Mouse (Mus musculus): ENCODE measurements around the gene Cog8. TPM values are rescaled to one million over a fixed set of nuclear protein-coding genes. Genes with fewer than 3 reads are reported as not detected.

Cog8 gene
- polyA plus RNA-seq, 1 experiment from 2014 or later = 24.3 TPM

DNA sequence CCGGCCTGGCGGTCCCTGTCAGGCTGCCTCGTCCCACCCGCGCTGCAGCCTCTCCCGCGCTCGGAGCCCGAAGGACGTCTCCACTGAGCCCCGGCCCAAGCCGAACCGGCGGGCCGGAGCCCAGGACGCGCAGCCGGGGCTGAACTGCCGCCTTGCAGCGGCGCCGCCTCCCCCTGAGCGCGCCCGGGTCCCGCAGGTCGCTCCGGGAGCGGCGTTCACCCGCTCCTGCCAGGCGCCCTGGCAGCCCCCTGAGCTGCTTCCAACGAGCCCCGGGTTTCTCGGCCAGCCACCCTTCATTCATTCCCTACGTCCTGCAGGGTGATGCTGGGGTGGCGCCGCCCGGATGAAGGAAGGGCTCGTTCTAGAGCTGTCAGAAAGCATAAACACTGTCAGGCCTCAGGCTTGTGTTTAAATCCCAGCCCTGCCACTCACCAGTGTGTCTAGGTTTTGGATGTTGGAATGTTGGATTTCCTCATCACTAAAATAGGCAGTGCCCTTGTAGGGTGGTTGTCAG, 24.9 kb downstream of the Cog8 start:
- peak overlapping the region; percentile 87 for H3K27ac ChIP-seq (ENCODE audit: low read length)
- H3K9me3 ChIP-seq (ENCODE audit: low read length) = no peaks in the 10 kb centered on the region
- WGBS = 0% methylated on average over 25 of the region's 40 CpGs
- 0 out of 2 replicates have a peak, but pooled peaks cover 5% of the 10 kb centered on the region for H3K36me3 ChIP-seq (ENCODE audit: insufficient read depth, low read length)
- peak; percentile 44 for DNase-seq (ENCODE audit: low spot score)
- no peaks in the 10 kb centered on the region for H3K27me3 ChIP-seq (replicated peaks; ENCODE audit: insufficient read depth, low read length)
- ATAC-seq = peak; percentile 4; the same call in 1 of the 2 replicates
- H3K9ac ChIP-seq (replicated peaks; ENCODE audit: low read depth) = peak overlapping the region; percentile 95
- H3K4me3 ChIP-seq (ENCODE audit: low read depth, low read length) = peak overlapping the region; percentile 88
- H3K4me2 ChIP-seq (replicated peaks; ENCODE audit: low read depth, low read length) = peak overlapping the region; percentile 81
- H3K4me1 ChIP-seq (ENCODE audit: insufficient read depth, low read depth, low read length) = peaks cover 6% of the 10 kb centered on the region; the same call in 1 of the 2 replicates
- TF ChIP-seq CTCF (IDR thresholded peaks at IDR 0.05) (0 out of 2 replicates have a peak, but pooled peaks have one; percentile 3), EP300 (IDR thresholded peaks at IDR 0.05) (no peak)

DNA sequence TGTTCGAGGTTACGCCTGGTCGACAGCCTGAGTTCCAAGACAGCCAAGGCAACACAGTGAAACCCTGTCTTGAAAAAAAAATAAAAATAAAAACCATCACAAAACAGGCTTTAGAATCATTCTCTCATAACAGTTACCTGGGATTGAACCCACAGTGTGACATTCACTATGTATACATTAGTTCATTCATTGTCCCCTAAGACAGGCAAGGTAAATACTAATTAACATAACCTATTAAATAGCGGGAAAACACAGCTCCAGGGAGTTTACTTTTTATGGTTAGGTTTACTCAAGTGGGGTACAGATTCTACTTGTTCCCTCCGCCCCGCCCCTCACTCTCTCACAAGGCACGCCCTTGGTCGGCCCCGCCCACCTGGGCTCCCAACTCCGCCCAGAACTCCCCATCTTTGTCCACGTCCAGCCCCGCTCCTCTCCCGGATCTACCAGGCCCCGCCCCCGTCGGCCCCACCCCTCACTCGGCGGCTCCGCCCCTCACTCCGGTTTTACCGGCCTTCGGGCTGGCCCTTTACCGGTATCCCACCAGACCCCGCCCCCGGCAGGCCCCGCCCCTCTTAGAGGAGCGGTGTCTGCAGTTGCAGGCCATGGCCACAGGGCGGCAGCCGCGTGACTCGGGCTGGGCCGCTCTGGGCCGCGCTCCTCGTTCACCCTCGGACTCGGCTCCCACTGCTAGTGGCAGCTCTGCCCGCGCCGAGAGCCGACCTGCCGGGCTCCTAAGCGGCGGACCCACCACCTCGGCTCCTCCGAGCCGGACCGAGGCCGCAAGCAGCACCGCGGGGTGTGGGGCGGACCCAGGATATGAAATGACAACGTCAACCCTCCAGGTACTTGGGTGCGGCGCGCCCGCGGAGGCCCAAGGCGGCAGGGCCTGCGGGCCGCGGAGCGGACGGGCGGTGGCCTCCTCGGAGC, 25.6 kb downstream of the Cog8 start, which contains the start of gene Vps4a:
TSS of gene Vps4a (plus strand) at position 573 of the 927 bp plus-strand sequence.
- DNase-seq (ENCODE audit: low spot score) = peak; percentile 96
- H3K9ac ChIP-seq (replicated peaks; ENCODE audit: low read depth) = peak within 1 kb of the TSS; percentile 95
- H3K9me3 ChIP-seq (ENCODE audit: low read length) = no peaks in the 10 kb centered on the region
- WGBS = 7% methylated on average over 49 of the region's 66 CpGs
- peaks cover 6% of the 10 kb centered on the region; the same call in 1 of the 2 replicates for H3K4me1 ChIP-seq (ENCODE audit: insufficient read depth, low read depth, low read length)
- peak within 1 kb of the TSS; percentile 88 for H3K4me3 ChIP-seq (ENCODE audit: low read depth, low read length)
- H3K36me3 ChIP-seq (ENCODE audit: insufficient read depth, low read length) = 0 out of 2 replicates have a peak, but pooled peaks cover 5% of the 10 kb centered on the region
- peak within 1 kb of the TSS; percentile 87 for H3K27ac ChIP-seq (ENCODE audit: low read length)
- peak; percentile 96 for ATAC-seq
- H3K4me2 ChIP-seq (replicated peaks; ENCODE audit: low read depth, low read length) = peak within 1 kb of the TSS; percentile 81
- H3K27me3 ChIP-seq (replicated peaks; ENCODE audit: insufficient read depth, low read length) = no peaks in the 10 kb centered on the region
- TF ChIP-seq CTCF (IDR thresholded peaks at IDR 0.05) (peak; percentile 93), EP300 (IDR thresholded peaks at IDR 0.05) (no peak)

DNA sequence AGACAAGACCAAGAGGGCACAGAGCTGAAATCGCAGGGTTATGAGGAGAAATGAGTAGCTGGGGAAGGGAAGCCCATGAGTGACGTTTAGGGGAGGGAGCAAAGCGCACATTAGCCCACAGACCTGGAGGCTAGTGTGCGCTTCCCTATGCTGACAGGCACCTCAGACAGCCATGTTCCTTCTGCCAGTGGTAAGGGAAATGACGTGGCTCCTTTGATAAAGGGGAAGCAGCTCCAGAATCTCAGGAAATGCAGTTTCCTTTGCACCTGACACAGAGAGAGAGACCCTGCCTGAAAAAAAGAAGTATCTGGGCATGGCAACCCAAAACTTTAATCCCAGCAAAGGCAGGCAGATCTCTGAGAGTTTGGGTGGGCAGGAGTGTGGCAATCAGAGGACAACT, 26.4 kb downstream of the Cog8 start:
- H3K27ac ChIP-seq (ENCODE audit: low read length) = 0 out of 2 replicates have a peak overlapping the region, but pooled peaks have one; percentile 9
- DNase-seq (ENCODE audit: low spot score) = peak; percentile 35
- WGBS = 56% methylated on average over 5 of the region's 5 CpGs
- no peak overlapping the region for H3K4me2 ChIP-seq (replicated peaks; ENCODE audit: low read depth, low read length)
- no peak overlapping the region for H3K4me3 ChIP-seq (ENCODE audit: low read depth, low read length)
- no peak for ATAC-seq
- H3K36me3 ChIP-seq (ENCODE audit: insufficient read depth, low read length) = no peaks in the 10 kb centered on the region
- no peaks in the 10 kb centered on the region for H3K9me3 ChIP-seq (ENCODE audit: low read length)
- no peak overlapping the region for H3K9ac ChIP-seq (replicated peaks; ENCODE audit: low read depth)
- TF ChIP-seq EP300 (IDR thresholded peaks at IDR 0.05) = no peak
- TF ChIP-seq CTCF (IDR thresholded peaks at IDR 0.05) = no peak
- peaks cover 6% of the 10 kb centered on the region; the same call in 1 of the 2 replicates for H3K4me1 ChIP-seq (ENCODE audit: insufficient read depth, low read depth, low read length)
- no peaks in the 10 kb centered on the region for H3K27me3 ChIP-seq (replicated peaks; ENCODE audit: insufficient read depth, low read length)

DNA sequence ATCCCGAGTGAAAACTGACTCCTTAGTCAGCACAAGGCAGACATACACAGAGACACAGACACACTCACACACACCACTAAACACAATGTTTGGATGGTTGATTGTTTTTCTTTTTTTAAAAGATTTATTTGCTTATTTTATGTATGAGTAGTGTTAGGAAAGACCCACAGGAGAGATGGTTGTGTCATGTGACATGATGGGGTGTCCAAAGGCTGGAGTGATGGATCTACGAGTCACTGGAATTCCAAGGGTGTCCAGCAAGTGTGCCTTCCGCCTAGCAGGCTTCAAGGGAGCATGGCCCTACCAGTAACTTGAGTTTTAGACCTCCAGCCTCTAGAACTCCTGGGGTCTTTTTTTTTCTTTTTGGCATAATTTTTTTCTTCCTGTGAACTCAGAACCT, 27.2 kb downstream of the Cog8 start:
- Histone ChIP-seq H3K4me1 (ENCODE audit: insufficient read depth, low read depth, low read length) (peaks cover 6% of the 10 kb centered on the region; the same call in 1 of the 2 replicates), H3K9ac (replicated peaks; ENCODE audit: low read depth) (no peak overlapping the region), H3K36me3 (ENCODE audit: insufficient read depth, low read length) (no peaks in the 10 kb centered on the region), H3K27me3 (replicated peaks; ENCODE audit: insufficient read depth, low read length) (no peaks in the 10 kb centered on the region), H3K27ac (ENCODE audit: low read length) (no peak overlapping the region), H3K9me3 (ENCODE audit: low read length) (no peaks in the 10 kb centered on the region), H3K4me3 (ENCODE audit: low read depth, low read length) (no peak overlapping the region), H3K4me2 (replicated peaks; ENCODE audit: low read depth, low read length) (no peak overlapping the region)
- 49% methylated on average over 3 of the region's 3 CpGs for WGBS
- ATAC-seq = no peak
- no peak for DNase-seq (ENCODE audit: low spot score)
- TF ChIP-seq EP300 (IDR thresholded peaks at IDR 0.05) = no peak
- no peak for TF ChIP-seq CTCF (IDR thresholded peaks at IDR 0.05)

DNA sequence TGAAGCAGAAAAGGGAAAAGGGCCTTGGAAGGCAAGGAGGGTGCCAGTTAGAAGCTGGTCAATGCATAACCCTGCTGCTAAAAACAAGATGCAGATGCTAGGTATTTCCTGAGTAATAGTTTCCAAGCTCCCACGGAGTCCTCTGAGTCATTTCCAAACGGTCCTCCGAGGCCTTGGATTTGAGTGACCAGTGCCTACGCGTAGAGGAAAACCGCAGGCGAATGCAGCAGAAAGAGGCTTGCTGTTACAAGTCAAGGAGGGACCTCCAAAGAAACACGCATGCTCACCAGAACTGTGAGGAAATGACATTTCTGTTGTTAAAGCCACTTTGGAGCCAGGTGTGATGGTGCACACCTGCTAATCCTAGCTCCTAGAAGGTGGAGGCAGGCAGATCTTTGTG, 33.0 kb downstream of the Cog8 start:
- H3K4me3 ChIP-seq (ENCODE audit: low read depth, low read length) = no peak overlapping the region
- H3K36me3 ChIP-seq (ENCODE audit: insufficient read depth, low read length) = no peaks in the 10 kb centered on the region
- no peak overlapping the region for H3K4me2 ChIP-seq (replicated peaks; ENCODE audit: low read depth, low read length)
- H3K27me3 ChIP-seq (replicated peaks; ENCODE audit: insufficient read depth, low read length) = no peaks in the 10 kb centered on the region
- no peaks in the 10 kb centered on the region for H3K4me1 ChIP-seq (ENCODE audit: insufficient read depth, low read depth, low read length)
- H3K27ac ChIP-seq (ENCODE audit: low read length) = no peak overlapping the region
- H3K9me3 ChIP-seq (ENCODE audit: low read length) = no peaks in the 10 kb centered on the region
- 91% methylated on average over 8 of the region's 8 CpGs for WGBS
- TF ChIP-seq CTCF (IDR thresholded peaks at IDR 0.05) (no peak), EP300 (IDR thresholded peaks at IDR 0.05) (no peak)
- ATAC-seq = no peak
- DNase-seq (ENCODE audit: low spot score) = no peak
- no peak overlapping the region for H3K9ac ChIP-seq (replicated peaks; ENCODE audit: low read depth)

DNA sequence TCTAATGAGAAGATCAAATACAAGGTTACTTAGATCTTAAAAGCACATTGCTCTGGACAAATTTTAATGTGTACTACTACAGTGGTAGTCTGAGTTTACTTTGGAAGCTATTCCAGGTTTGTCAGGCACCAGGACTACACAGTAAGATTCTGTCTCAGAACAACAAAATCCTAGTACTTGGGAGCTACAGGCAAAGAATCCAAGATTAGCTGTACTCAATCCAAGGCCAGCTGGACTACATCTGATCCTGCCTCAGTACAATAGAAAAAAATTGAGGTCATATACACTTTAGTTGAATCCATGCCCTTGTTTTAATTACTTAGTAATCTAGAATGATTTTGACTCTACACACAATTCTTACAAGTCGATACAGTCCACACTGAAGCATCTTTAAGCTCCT, 41.6 kb downstream of the Cog8 start:
- peak; percentile 46 for DNase-seq (ENCODE audit: low spot score)
- Histone ChIP-seq H3K4me2 (replicated peaks; ENCODE audit: low read depth, low read length) (no peak overlapping the region), H3K27ac (ENCODE audit: low read length) (0 out of 2 replicates have a peak overlapping the region, but pooled peaks have one; percentile 14), H3K36me3 (ENCODE audit: insufficient read depth, low read length) (peaks cover 12% of the 10 kb centered on the region; the same call in 1 of the 2 replicates), H3K9ac (replicated peaks; ENCODE audit: low read depth) (no peak overlapping the region), H3K4me3 (ENCODE audit: low read depth, low read length) (no peak overlapping the region), H3K4me1 (ENCODE audit: insufficient read depth, low read depth, low read length) (no peaks in the 10 kb centered on the region), H3K27me3 (replicated peaks; ENCODE audit: insufficient read depth, low read length) (no peaks in the 10 kb centered on the region), H3K9me3 (ENCODE audit: low read length) (no peaks in the 10 kb centered on the region)
- TF ChIP-seq EP300 (IDR thresholded peaks at IDR 0.05) = no peak
- TF ChIP-seq CTCF (IDR thresholded peaks at IDR 0.05) = no peak
- 61% methylated on average over 1 of the region's 1 CpGs for WGBS
- peak; percentile 54 for ATAC-seq

Measured in lung, postnatal 0 days (tissue).